Mouse (Mus musculus) MN1 (cell line): ENCODE measurements around the gene Ptgis.
A peak's percentile ranks its signal among the peaks of the same experiment; 100 is the strongest.

Source experiments
- DNase-seq: peaks from one replicate; pipeline ENCODE4 v3.0.0-alpha.2; 2016; ENCODE audit warnings: low spot score

Ptgis gene

GRCm38 (mm10) chr2:167240008-167240964 is at the start of gene Ptgis:
TSS of gene Ptgis (minus strand) at chr2:167240604.
- no peak for DNase-seq

GRCm38 (mm10) chr2:167281461-167281860 is 41.1 kb upstream of the Ptgis start:
- DNase-seq = no peak

GRCm38 (mm10) chr2:167280986-167281310 is 40.5 kb upstream of the Ptgis start:
- DNase-seq = no peak

GRCm38 (mm10) chr2:167280090-167280985 is 39.9 kb upstream of the Ptgis start:
- DNase-seq = peak; percentile 80

GRCm38 (mm10) chr2:167278751-167279526 is 38.5 kb upstream of the Ptgis start:
- DNase-seq = peak; percentile 69

GRCm38 (mm10) chr2:167278011-167278410 is 37.6 kb upstream of the Ptgis start:
- DNase-seq = no peak

GRCm38 (mm10) chr2:167277026-167277425 is 36.6 kb upstream of the Ptgis start:
- DNase-seq = no peak

GRCm38 (mm10) chr2:167275856-167276255 is 35.5 kb upstream of the Ptgis start:
- no peak for DNase-seq

GRCm38 (mm10) chr2:167274713-167275465 is 34.5 kb upstream of the Ptgis start:
- no peak for DNase-seq

GRCm38 (mm10) chr2:167273206-167273740 is 32.9 kb upstream of the Ptgis start:
- no peak for DNase-seq

GRCm38 (mm10) chr2:167272706-167273105 is 32.3 kb upstream of the Ptgis start:
- DNase-seq = no peak

- DNase-seq = no peak
These were observed 30.7 kb upstream of the Ptgis start for GRCm38 (mm10) chr2:167271121-167271521.

GRCm38 (mm10) chr2:167270496-167270895 is 30.1 kb upstream of the Ptgis start:
- DNase-seq = no peak

- DNase-seq = no peak
These were observed 28.3 kb upstream of the Ptgis start for GRCm38 (mm10) chr2:167268721-167269120.

GRCm38 (mm10) chr2:167268411-167268690 is 27.9 kb upstream of the Ptgis start:
- DNase-seq = no peak

GRCm38 (mm10) chr2:167267531-167268410 is 27.4 kb upstream of the Ptgis start:
- DNase-seq = no peak

- DNase-seq = no peak
These were observed 25.8 kb upstream of the Ptgis start for GRCm38 (mm10) chr2:167266231-167266630.

- no peak for DNase-seq
These were observed 25.4 kb upstream of the Ptgis start for GRCm38 (mm10) chr2:167265806-167266205.

GRCm38 (mm10) chr2:167265021-167265420 is 24.6 kb upstream of the Ptgis start:
- no peak for DNase-seq

GRCm38 (mm10) chr2:167263931-167264330 is 23.5 kb upstream of the Ptgis start:
- no peak for DNase-seq
